8 mouse cellular contexts compared by ENCODE assay signal in genomic region chr6:56797311-56798151, GRCm38 (mm10). TPM values are rescaled to one million over a fixed set of nuclear protein-coding genes. Genes with fewer than 3 reads are reported as not detected.
DNase-seq lines count a peak whose midpoint lies in the region; ATAC-seq and TF ChIP-seq lines count a peak whose summit lies in the region.

Kbtbd2 (minus strand) TSS chr6:56797813.

- H3K9ac ChIP-seq in heart, embryonic 15.5 days = peak within 1 kb of the TSS; percentile 89
- H3K9ac ChIP-seq in liver, embryonic 14.5 days (replicated peaks) = peak within 1 kb of the TSS; percentile 96
- H3K9ac ChIP-seq in neural tube, embryonic 11.5 days (ENCODE audit: low read length) = peak within 1 kb of the TSS; percentile 95
- peak within 1 kb of the TSS; percentile 96 for H3K9ac ChIP-seq in stomach, postnatal 0 days (ENCODE audit: low read length)

- DNase-seq in CD4-positive, CD25-positive, alpha-beta regulatory T cell, adult 2 months (ENCODE audit: low read depth, low spot score) = peak; percentile 94
- peak; percentile 71 for DNase-seq in fibroblast of lung, adult 2 months (ENCODE audit: low read depth)
- peak; percentile 95 to 98 for DNase-seq in kidney, postnatal 25 days
- DNase-seq in liver, embryonic 14.5 days (ENCODE audit: low read depth in 3 of 3, low spot score in 3 of 3) = peak; percentile 86 to 89 (median 86)
- peak; percentile 94 for DNase-seq in neural tube, embryonic 11.5 days (ENCODE audit: low spot score)
- DNase-seq in stomach, postnatal 0 days (ENCODE audit: low spot score) = peak; percentile 95

- TF ChIP-seq EP300 in liver, embryonic 14.5 days (IDR thresholded peaks at IDR 0.05; ENCODE audit: low read depth) = no peak
- TF ChIP-seq EP300 in stomach, postnatal 0 days (optimal IDR thresholded peaks at IDR 0.05) = no peak

- H3K27ac ChIP-seq in brown adipose tissue, adult 24 weeks (replicated peaks; ENCODE audit: low read depth, low read length) = peak within 1 kb of the TSS; percentile 92
- peak within 1 kb of the TSS; percentile 100 for H3K27ac ChIP-seq in heart, embryonic 15.5 days
- peak within 1 kb of the TSS; percentile 87 for H3K27ac ChIP-seq in liver, embryonic 14.5 days
- H3K27ac ChIP-seq in neural tube, embryonic 11.5 days (ENCODE audit: low read depth, low read length) = peak within 1 kb of the TSS; percentile 99
- peak within 1 kb of the TSS; percentile 100 for H3K27ac ChIP-seq in stomach, postnatal 0 days (replicated peaks)

- peak within 1 kb of the TSS; percentile 96 for H3K4me3 ChIP-seq in brown adipose tissue, adult 24 weeks (ENCODE audit: insufficient read depth, low read depth, low read length)
- H3K4me3 ChIP-seq in heart, embryonic 15.5 days = peak within 1 kb of the TSS; percentile 76
- H3K4me3 ChIP-seq in liver, embryonic 14.5 days (ENCODE audit: insufficient read depth in 1 of 2, low read depth in 2 of 2, low read length in 2 of 2) = peak within 1 kb of the TSS; percentile 94 to 98
- H3K4me3 ChIP-seq in neural tube, embryonic 11.5 days (ENCODE audit: low read depth, low read length) = peak within 1 kb of the TSS; percentile 66
- peak within 1 kb of the TSS; percentile 93 for H3K4me3 ChIP-seq in stomach, postnatal 0 days (ENCODE audit: low read depth, low read length)

- TF ChIP-seq CTCF in liver, embryonic 14.5 days (IDR thresholded peaks at IDR 0.05; ENCODE audit: low read depth) = no peak
- no peak for TF ChIP-seq CTCF in stomach, postnatal 0 days (IDR thresholded peaks at IDR 0.05; ENCODE audit: low read depth)

- peak; percentile 91 for ATAC-seq in heart, embryonic 15.5 days (replicated peaks; ENCODE audit: insufficient number of reproducible peaks, insufficient read depth, low FRiP score, low read depth)
- peak; percentile 91 for ATAC-seq in liver, embryonic 14.5 days (ENCODE audit: insufficient read depth)
- ATAC-seq in neural tube, embryonic 11.5 days (ENCODE audit: insufficient read depth, low FRiP score, low TSS enrichment) = peak; percentile 95
- ATAC-seq in stomach, postnatal 0 days (ENCODE audit: low FRiP score, low TSS enrichment) = peak; percentile 95

- no peaks in the 10 kb centered on the region for H3K27me3 ChIP-seq in heart, embryonic 15.5 days
- H3K27me3 ChIP-seq in liver, embryonic 14.5 days (ENCODE audit: control insufficient read depth, insufficient read depth, low read length) = no peaks in the 10 kb centered on the region
- no peaks in the 10 kb centered on the region for H3K27me3 ChIP-seq in neural tube, embryonic 11.5 days (ENCODE audit: control insufficient read depth, insufficient read depth, low read length)
- no peaks in the 10 kb centered on the region for H3K27me3 ChIP-seq in stomach, postnatal 0 days (ENCODE audit: control insufficient read depth, insufficient read depth, low read length)

- peaks cover 19% of the 10 kb centered on the region; the same call in 1 of the 2 replicates for H3K4me1 ChIP-seq in brown adipose tissue, adult 24 weeks (ENCODE audit: control insufficient read depth, insufficient read depth, insufficient read length, low read length)
- H3K4me1 ChIP-seq in heart, embryonic 15.5 days (replicated peaks) = peaks cover 25% of the 10 kb centered on the region
- H3K4me1 ChIP-seq in liver, embryonic 14.5 days (replicated peaks; ENCODE audit: control insufficient read depth in 2 of 2, insufficient read depth in 2 of 2, low read length in 1 of 2) = peaks cover 15 to 19% of the 10 kb centered on the region in 2 experiments
- H3K4me1 ChIP-seq in neural tube, embryonic 11.5 days (ENCODE audit: control insufficient read depth, insufficient read depth, low read length) = 0 out of 2 replicates have a peak, but pooled peaks cover 2% of the 10 kb centered on the region
- H3K4me1 ChIP-seq in stomach, postnatal 0 days (replicated peaks; ENCODE audit: control insufficient read depth, insufficient read depth) = 0 out of 2 replicates have a peak, but pooled peaks cover 4% of the 10 kb centered on the region

- no peaks in the 10 kb centered on the region for H3K36me3 ChIP-seq in heart, embryonic 15.5 days
- H3K36me3 ChIP-seq in liver, embryonic 14.5 days (replicated peaks; ENCODE audit: control insufficient read depth, insufficient read depth, low read depth) = no peaks in the 10 kb centered on the region
- no peaks in the 10 kb centered on the region for H3K36me3 ChIP-seq in neural tube, embryonic 11.5 days (ENCODE audit: control insufficient read depth, insufficient read depth, low read length)
- H3K36me3 ChIP-seq in stomach, postnatal 0 days (ENCODE audit: control insufficient read depth, insufficient read depth, low read length) = no peaks in the 10 kb centered on the region; the same call in 1 of the 2 replicates

- H3K9me3 ChIP-seq in heart, embryonic 15.5 days (replicated peaks) = no peaks in the 10 kb centered on the region
- H3K9me3 ChIP-seq in liver, embryonic 14.5 days (ENCODE audit: control insufficient read depth, low read length) = no peaks in the 10 kb centered on the region
- H3K9me3 ChIP-seq in neural tube, embryonic 11.5 days (ENCODE audit: control insufficient read depth, low read length) = no peaks in the 10 kb centered on the region
- no peaks in the 10 kb centered on the region for H3K9me3 ChIP-seq in stomach, postnatal 0 days (ENCODE audit: control insufficient read depth, low read length)

- WGBS in heart, embryonic 15.5 days = under 1% methylated on average over 98 of the region's 98 CpGs
- WGBS in liver, embryonic 14.5 days (ENCODE audit: insufficient replicate concordance) = 1% methylated on average over 97 of the region's 98 CpGs
- under 1% methylated on average over 73 of the region's 98 CpGs for WGBS in neural tube, embryonic 11.5 days
- WGBS in stomach, postnatal 0 days = under 1% methylated on average over 58 of the region's 98 CpGs

- H3K4me2 ChIP-seq in heart, embryonic 15.5 days = peak within 1 kb of the TSS; percentile 83
- peak within 1 kb of the TSS; percentile 69 for H3K4me2 ChIP-seq in liver, embryonic 14.5 days (ENCODE audit: low read depth)
- peak within 1 kb of the TSS; percentile 68 for H3K4me2 ChIP-seq in neural tube, embryonic 11.5 days (ENCODE audit: low read depth)
- H3K4me2 ChIP-seq in stomach, postnatal 0 days (replicated peaks; ENCODE audit: low read depth) = peak within 1 kb of the TSS; percentile 77

RNA-seq across cellular contexts. Expression of gene Kbtbd2, which starts in this region (rescaled TPM):
- 15.4 and 16.1 TPM in 2 replicates for polyA plus RNA-seq in brown adipose tissue, adult 24 weeks (2012; ENCODE audit: insufficient read depth, insufficient read length, missing spikeins)
- 22.8 and 31.2 TPM in 2 replicates for polyA plus RNA-seq in heart, embryonic 15.5 days (2015; fragmentation: Nextera tagmentation; extraction: Ambion mirVana)
- 7.3 and 10.6 TPM in 2 replicates for polyA plus RNA-seq in liver, embryonic 14.5 days (2012; rRNA removed)
- 7.3 and 8.7 TPM in 2 replicates for polyA plus RNA-seq in liver, embryonic 14.5 days (2014; fragmentation: Nextera tagmentation; extraction: Ambion mirVana)
- polyA plus RNA-seq in neural tube, embryonic 11.5 days (2014; fragmentation: Nextera tagmentation; extraction: Ambion mirVana) = 31.2 and 33.9 TPM in 2 replicates
- polyA plus RNA-seq in stomach, postnatal 0 days (2015; fragmentation: Nextera tagmentation; extraction: Ambion mirVana) = 9.3 and 10.8 TPM in 2 replicates

Comparison
In these comparisons a context has a peak if more than half of its experiments do, and no peak if none do; other contexts are left out.
1. Peak in every context shown above with its lines: DNase-seq, ATAC-seq, H3K4me3 ChIP-seq and H3K27ac ChIP-seq.